Mouse (Mus musculus) thymus, adult 18-20 months (tissue): ENCODE measurements at regions not wholly inside any gene's neighbourhood (a gene's known extent, or its start where the extent isn't known, plus 50 kb on each side); places are given as distances from the start of the nearest gene placed in this dataset.
A peak's percentile ranks its signal among the peaks of the same experiment; 100 is the strongest.

Source experiments
- DNase-seq, 2 experiments: peaks; one replicate each; pipeline ENCODE4 v3.0.0; 2022; ENCODE audit warnings: mixed read lengths in 2 of 2

DNA sequence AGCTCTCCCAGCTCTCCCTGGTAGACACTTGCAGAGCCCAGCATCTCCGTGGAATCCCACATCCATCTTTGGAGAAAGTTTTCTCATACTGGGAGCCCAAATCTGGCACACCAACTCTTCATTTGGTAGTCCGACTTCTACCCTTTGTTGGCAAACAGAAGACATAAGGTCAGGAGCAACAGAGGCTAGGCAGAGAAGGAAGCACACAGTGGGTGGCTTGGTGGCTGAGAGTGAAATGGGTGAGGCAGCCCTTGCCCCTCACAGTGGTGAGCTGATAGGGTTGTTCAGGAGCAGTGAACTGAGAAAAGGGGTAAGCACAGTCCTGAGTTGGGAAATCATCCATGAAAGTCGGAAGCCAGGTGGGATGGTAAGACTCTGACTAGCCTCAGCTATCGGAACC lies 157.6 kb upstream of the Arid2 start:
- DNase-seq, result no peak

DNA sequence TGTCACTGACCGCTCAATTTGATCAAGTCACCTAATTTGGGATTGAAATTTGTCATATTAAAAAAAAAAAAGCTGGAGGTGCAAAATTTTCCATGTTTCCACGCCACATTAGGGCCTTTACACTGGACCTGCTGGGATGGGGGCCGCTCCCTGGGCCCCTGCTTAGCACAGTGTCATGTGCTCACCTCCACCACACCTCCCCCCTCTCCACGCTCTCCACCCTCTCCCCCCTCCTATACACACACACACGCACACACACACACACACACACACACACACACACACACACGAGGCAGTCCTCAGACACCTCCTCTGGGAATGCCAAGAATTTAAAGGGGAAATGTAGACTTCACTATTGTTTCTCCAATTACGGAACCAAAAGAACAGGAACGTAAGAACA lies 156.8 kb upstream of the Arid2 start:
- no peak for DNase-seq

DNA sequence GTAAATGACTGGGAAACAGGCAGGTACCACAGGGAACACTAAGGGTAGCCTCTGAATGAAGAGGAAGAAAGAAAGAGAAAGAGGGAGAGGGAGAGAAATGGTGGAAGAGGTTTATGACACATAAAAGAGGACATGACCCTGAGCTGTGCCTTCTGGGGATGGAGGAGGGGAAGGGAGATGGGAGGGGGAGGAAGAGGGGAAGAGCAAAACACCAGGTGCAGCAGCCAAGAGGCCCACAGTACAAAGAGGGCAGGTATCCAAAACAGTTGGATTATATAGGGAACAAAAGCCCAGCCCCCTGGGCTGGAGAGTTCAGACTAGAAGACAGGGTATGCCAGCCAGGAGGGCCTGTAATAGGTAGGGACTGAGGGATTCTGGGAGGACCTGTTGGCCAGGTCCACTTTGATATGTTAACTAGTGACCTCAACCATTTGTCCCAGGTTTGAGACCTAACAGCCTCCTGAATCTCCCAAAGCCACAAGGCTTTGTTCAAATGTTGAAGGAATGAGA lies 155.7 kb upstream of the Arid2 start:
- DNase-seq, result peak; percentile 14 to 40

DNA sequence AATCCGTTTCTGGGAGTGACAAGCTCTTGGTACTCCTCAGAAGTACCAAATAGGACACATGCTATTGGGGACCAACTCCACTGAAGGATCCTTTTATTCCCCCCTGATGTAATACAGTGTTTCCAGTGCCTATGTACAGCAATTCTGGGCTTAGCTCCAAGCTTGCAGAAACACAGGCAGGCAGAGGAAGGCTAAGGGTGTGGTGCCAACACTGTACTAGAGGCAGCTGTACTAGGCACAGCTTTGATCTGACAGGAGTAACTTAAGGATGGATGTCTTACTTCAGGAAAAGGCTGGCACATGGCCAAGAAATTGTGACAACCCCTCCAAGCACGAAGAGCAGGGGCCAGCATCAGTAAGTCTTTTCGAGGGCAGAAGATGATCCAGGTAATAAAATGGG lies 154.7 kb upstream of the Arid2 start:
- DNase-seq, result no peak

DNA sequence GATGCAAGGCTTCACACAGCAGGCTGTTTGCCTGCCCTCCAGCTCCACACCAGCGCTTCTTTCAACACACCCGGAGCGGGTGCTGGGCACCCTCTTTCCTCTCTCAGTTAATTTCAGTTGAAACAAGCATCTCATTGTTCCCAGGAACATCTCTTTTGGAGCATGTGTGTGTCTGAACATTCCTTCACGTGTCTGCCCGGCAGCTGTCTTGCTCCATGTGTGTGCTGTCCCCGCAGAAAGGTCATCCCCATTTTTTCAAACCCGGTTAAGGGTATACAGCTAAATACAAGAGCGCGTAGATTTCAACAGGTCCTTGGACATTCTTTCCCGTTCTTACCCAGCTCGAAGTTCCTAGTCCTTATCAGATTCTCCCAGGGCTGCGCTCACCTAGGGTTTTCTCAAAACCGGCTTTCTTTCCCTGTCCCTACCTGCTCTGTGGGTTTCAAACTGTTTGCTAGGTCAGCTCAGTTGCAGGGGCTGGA lies 152.0 kb upstream of the Arid2 start:
- no peak for DNase-seq

DNA sequence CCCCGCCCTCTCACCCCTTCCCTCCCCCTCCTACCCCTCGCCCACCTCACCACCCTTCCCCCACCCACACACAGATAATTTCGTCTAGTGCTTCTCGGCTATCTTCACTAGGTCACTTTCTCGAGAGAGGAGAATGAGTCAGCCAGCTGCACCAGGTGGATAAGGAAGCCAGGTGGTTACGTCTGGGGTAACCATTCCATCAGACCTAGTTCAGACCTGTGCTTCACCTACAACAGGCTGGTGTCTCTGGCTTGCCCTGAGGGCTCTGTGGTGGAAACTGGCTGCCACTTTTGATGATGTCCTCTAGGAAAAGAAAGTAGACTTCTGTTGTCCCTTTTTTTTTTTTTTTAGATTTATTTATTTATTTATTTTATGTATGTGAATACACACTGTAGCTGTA lies 151.5 kb upstream of the Arid2 start:
- no peak for DNase-seq

DNA sequence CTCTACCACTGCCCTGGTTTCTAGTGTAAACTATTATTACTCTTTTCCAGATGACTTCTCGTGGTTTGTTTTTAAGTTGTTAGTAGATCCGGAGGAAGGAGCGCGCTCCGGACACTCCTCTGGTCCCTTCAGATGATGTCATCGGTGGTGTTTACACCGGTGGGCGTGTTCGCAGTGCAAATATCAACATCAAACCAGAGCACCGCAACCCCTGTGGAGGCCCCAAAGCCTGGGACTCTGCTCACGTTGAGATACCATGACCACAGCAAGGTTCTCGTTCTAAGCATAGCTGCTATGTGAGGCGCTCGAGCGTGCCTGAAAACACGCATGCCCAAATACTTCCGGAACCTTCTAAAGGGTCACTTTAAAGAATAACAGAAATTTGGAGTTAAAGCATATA lies 149.8 kb upstream of the Arid2 start:
- DNase-seq, result no peak

DNA sequence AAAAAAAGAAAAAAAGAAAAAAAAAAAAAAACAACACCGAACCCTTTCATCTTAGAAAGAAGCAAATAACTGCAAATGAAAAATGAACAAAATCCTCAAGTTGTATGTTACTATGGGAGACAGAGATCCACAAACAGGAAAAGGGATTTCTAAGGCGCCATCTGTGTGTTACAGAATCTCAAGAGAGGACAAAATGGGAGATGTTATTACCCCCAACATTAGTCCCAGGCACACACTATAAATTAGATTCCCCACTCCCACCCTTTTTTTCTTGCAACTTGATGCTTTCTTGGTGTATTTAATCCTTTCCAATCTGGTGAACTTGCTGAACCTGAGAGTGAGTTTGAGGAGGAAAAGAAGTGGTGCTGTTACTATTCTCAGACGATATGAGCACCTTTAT lies 149.4 kb upstream of the Arid2 start:
- no peak for DNase-seq

DNA sequence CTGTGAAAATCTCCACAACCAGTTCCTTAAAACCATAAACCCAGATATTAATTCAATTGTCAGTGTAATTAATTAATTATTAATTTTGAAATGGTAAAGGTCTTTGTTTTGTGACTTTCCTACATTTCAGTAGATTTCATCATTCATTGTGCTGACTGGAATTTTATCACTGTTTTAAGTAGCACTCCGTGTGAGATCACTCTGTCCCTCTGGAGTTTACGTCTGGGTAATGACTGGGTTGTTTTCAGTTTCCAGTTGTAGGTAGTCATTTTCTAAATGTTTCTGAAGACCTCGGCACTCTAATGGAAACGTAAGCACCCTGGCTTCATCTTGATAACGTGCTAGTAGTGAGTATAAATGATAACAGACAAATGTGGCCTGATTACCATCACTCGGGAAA lies 133.8 kb upstream of the Arid2 start:
- no peak for DNase-seq

DNA sequence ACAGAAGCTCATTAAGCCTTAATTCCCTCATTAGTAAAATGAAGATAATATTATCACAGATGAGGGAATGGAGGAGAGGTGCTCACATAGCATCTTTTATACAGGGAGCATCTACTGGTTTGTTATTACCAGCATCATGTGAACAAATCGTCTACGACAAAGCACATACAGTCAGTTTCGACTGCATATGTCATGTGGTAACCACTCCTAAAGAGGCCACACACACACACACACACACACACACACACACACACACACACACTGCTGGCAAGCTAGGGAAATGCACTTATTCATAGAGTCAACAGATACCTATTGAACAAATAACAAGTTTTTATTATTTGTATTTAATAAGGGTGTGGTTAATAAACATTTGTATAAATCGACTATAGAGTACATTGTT lies 129.0 kb upstream of the Arid2 start:
- DNase-seq, result no peak

DNA sequence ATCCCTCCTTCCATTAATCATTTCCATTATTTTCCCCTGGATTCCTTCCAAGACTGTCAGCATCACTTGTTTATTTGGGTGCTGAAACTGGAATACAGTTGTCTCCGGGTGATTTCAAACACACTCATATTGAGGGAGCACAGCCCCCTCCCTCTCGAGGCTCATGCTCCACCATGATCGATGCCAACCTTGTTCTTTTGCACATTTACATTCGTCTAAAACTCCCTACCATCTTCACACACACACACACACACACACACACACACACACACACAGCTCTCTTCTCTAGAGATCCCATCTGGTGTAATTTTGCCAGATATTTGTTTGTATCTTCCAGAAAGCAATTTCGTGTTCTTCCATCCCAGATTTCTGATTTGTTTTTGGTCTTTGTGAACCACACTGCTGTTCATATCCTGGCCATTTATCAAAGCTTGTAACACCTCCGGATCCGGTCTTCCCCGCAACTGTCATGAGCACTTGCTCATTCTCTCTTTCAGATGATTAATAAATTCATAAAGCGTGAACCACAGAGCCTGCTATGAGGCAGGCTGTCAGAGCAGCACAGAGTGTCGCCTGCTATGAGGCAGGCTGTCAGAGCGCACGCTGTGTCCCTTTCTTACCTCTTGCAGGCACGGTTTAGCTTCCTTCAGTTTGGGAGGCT lies 122.4 kb upstream of the Arid2 start:
- DNase-seq, result no peak

DNA sequence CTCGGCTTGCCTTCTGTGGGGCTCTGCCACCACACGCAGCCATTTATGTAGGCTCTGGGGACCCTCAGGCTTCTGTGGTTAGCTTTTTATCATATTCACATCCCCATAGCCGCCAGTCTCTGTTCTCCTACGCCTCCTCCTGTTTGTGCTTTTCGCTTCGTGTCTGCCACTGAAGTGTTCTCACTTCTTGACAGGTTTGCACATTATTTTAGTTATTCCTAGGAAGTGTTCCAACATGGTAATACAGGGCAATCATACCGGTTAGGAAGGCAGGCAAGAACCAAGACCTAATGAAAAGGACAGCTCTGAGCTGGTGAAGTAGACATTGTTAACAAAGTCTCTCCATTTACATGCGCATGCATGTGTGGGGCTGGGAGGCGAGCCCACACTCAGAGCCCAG lies 120.1 kb upstream of the Arid2 start:
- DNase-seq, result no peak

DNA sequence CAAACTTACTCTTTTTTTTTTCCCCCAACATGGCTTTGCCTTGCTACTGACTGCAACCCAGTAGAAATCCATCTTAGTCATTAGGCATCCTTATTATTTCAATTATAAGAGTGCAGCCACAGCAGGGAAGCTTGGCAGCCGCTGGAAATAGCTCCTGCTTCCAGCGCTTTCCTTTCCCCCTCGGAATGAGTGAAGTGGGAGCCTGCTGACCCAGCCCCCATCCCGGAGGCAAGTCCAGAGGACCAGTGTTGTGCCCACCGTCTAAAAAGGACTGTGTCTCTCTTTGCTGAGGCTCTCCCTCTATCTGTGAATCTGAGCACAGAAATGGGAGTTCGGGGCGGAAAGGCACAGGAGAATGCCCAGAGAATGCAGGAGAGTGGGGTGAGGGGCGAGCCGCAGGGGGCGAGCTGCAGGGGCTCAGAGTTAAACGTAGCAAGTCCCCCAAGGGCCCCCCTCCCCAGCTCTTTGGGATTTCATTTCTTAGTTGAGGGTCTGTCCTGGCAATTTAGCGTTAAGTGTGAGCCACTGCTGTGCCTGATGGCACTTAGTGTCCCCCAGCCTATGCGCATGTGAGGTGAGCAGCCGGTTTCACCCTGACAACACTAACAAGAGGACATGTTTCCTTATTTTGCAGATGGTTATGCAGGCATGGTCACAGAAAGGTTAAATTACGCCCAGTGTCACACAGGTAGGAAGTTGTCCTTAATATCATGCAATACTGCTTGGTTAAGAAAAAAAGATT lies 117.4 kb upstream of the Arid2 start:
- no peak for DNase-seq

DNA sequence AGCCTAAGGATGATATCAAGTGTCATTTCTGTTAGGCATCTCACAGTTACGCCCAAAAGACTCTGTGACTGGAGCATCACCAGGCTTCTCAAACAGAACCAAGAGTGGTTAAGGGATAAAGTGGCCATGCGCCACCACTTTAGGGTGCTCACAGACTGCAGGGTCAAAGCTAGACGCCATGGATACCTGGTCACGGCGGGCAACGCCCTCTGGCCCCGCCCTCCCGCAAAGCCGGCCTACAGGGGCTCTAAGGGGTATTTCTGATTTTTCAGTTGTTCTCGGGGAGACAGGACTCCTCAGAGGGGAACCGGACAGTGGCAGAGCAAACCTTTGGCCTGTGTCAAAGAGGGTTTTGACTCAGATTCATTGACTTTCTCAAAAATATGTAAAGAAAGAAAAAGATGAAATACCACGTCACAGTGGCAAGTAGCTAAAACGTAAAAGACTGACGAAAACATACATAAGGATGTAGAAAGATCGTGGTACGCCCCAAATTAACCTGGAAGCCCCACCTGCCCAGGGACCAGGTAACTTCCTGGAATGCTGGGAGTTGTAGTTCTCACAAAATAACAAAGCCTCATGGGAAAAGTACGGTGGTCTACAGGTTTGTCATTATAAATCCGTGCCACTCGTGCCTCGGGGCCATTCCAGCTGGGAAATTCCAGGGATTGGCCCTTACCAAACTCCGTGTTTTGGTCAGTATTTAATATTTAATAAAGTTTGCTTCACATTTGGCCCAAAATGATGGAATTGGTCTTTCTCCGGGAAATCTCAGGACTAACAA lies 116.1 kb upstream of the Arid2 start:
- no peak for DNase-seq

DNA sequence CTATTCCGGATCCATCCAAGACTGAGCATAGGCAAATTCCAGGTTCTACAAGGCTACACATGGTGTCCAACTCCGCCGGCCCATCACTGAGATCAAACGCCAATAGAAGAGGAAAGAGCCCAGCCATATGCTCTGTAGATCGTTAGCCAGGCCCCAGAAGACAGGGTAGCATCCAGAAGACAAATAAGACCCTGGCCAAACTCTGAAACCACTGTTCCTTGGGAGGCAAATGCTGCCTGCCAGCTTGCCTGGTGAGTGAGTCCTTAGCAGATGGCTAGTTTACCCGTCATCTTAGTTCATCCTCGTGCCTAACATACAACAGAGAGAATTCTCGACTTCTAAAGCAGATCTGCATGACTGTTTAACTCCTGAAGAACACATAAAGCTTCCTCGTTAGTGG lies 109.4 kb upstream of the Arid2 start:
- DNase-seq, result no peak

DNA sequence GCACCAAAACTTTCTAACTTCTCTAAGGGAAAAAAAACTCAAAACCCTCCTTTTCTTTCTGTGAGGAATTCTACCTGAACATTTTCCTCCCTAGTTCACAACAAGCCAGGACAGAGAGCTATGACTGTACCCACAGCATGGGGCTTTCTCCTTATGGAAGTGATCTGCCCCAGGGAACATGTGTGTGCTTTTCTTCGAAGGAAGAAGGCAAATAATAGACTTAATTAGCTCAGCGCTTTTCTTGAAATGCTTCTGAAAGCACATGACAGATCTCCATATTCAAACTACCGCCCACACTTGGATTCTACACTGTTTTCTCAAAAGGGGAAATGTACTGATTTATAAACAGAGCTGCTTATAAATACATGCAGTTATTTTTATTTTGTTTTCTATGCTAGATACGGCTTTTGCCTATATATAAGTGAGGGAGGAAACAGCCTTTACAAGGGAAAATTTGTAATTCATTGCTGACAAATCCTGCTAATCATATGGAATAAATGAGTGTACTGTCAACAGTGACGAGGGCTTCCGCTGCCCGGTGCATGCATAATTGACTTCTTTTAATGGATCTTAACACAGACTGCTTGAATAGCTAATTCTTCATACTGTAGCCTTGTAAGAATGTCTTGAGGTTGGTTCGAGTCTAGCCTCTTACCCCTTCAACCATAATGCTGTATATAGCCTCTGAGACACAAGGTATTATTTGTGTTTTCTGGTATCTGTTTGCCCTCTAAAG lies 108.8 kb upstream of the Arid2 start:
- no peak for DNase-seq

DNA sequence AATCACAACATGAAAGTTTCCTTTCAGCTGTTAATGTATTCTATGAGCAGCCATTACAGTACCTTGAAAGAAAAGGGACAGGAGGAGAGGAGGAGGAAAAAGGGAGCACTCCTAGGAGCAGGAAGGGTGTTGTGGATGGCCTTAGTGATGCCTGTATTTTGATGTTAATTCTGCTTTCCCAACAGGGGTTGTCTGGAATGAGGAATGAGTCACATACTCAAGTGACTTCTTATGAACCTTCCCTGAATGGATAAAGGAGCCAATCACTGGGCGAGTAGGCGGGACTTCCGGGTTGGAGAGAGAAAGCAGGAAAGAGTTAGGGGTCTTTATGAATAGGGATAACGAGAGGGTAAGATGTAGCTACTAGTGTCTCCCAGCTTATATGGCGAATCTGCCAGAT lies 107.8 kb upstream of the Arid2 start:
- no peak for DNase-seq

DNA sequence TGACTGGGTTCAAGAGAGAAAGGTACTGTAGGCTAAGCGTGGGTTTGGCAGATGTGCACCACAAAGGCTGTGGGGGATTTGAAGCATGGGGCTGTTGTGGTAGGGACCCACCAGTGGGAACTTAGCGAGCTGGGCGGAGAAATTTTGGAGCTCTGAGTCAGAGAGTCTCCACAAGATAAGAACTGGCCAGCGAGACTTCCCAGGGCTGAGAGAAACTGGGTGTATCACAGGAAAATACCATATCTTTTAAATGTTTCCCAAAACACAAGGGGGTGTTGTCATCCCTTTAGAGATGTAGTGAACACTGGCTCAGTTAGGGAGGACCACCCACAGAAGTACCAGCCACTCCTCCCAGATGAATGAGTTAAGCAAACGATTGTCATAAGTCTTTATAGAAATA lies 107.3 kb upstream of the Arid2 start:
- no peak for DNase-seq

DNA sequence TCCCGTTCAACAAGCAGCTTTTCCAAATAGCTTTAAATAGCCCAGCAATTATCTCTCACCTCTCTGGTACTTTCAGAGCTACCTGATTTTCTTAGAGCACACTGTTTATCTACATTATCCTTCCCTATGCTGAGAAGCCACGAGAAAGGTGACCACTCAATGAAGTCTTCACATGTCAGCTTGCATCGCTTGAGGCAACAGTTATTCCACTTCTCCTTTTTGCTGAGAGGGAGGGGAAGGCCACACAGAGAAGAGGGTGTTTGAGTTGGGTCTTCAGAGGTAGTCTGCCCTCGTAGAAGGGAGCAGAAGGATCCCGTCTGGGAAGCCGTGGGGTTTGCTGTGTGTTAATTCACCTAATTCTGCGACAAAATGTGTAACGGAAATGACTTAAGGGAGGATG lies 106.3 kb upstream of the Arid2 start:
- DNase-seq, result no peak

DNA sequence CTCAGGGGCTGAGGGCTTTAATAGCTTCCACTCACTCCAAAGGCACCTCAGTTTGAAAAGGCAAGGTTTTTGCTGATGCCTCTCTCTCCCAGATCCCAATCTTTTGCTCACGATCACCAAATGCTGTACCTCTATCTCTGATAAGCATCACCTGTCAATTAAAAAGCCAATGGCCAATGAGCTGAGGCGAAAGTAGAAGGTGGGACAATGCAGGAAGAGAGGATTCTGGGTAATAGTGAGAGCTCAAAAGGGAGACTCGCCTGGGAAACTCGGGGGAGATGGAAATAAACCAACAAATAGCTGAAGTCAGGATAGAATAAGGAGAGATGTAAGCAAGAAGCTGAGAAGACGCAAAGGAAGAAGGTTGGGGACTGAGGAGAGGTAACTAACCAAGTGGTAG lies 105.0 kb upstream of the Arid2 start:
- no peak for DNase-seq

DNA sequence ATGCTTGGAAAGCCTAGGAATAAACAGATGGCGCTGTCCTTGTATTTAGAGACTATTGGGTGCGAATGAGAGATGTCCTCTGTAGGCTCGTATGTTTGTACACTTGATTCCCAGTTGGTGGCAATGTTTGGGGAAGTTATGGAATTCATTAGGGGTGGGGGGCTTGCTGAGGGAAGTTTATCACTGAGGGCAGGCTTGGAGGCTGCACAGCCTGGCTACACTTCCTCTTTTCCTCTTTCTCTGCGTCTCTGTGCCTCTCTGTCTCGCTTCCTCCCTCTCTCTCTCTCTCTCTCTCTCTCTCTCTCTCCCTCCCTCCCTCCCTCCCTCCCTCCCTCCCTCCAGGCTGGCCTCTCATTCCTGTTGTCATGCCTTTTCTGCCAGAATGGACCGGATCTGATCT lies 104.2 kb upstream of the Arid2 start:
- no peak for DNase-seq

DNA sequence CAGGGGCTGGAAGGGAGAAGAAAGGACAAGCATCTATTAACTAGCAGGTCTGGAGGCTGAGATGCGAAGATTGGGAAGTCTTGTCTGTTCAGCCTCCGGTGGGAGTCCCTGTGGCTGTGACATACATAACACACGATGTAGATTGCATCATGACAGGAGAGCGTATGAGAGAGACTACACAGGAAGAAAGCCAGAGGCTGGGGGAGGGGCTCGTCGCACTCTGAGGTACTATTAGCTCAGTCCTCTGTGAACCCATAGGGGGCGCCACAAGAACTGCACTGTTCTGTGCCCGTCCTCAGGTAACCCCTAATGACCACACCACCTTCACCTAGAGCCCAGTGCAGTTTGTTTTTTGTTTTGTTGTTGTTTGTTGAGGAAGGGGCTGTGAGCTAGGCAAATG lies 102.7 kb upstream of the Arid2 start:
- DNase-seq, result peak; percentile 37 to 48

DNA sequence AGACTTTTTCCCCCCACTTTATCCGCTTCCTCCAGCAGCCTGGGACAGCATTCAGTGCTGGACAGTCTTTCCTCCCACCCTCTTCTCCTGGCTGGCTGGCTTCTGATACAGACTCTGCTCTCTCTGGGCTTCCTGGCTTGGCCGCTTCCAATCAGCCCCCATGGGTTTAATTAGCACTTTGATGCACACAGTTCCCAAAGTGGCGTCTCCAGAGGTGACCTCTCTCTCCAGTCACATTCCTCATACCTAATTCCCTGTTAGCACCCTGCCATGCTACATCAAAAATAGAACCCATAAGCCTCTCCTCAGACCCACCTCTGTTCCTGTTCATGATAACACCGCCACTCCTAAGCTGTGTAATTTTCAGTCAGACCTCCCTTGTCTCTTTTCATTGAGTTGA lies 101.9 kb upstream of the Arid2 start:
- no peak for DNase-seq
